Mouse (Mus musculus) kidney, embryonic 16.5 days (tissue): Measurements from ENCODE around the gene Skint6. TPM values are rescaled to one million over a fixed set of nuclear protein-coding genes. Genes with fewer than 3 reads are reported as not detected.
"Not testable (repeated sequence)": the region's sequence is repeated elsewhere in the genome, so short reads cannot be mapped to it uniquely, and the experiment has no call there.

ENCODE experiments used
- ATAC-seq: fragments of 200-750 bp; cut with Nextera tagmentation; 2 replicates; pipeline ENCODE4 v1.8.0; 2017; ENCODE audit warnings: moderate TSS enrichment; ENCODE audit not compliant: low FRiP score, low TSS enrichment
- H3K27ac ChIP-seq: fragments of 300-500 bp; sonication (generic); 2 replicates; pipeline ENCODE4 v1.5.1; 2014; ENCODE audit warnings: low read length
- H3K27me3 ChIP-seq: fragments of 300-500 bp; sonication (generic); 2 replicates; pipeline ENCODE4 v1.6.1; 2014; ENCODE audit warnings: low read length, control low read depth, mixed read lengths; ENCODE audit not compliant: insufficient read depth
- H3K36me3 ChIP-seq: fragments of 300-500 bp; sonication (generic); 2 replicates; pipeline ENCODE4 v1.6.1; 2014; ENCODE audit warnings: low read length, control low read depth, mixed read lengths; ENCODE audit not compliant: insufficient read depth
- H3K4me1 ChIP-seq: fragments of 300-500 bp; sonication (generic); 2 replicates; pipeline ENCODE4 v1.6.1; 2014; ENCODE audit warnings: low read length, control low read depth, mixed read lengths; ENCODE audit not compliant: insufficient read depth
- H3K4me2 ChIP-seq: fragments of 300-500 bp; sonication (generic); replicated peaks from 2 replicates; pipeline ENCODE4 v1.6.1; 2014; ENCODE audit warnings: low read depth, low read length
- H3K4me3 ChIP-seq: fragments of 300-500 bp; sonication (generic); 2 replicates; pipeline ENCODE4 v1.5.1; 2014; ENCODE audit warnings: mild to moderate bottlenecking, low read length
- H3K9ac ChIP-seq: fragments of 300-500 bp; sonication (generic); replicated peaks from 2 replicates; pipeline ENCODE4 v1.6.1; 2014; ENCODE audit warnings: low read length
- H3K9me3 ChIP-seq: fragments of 300-500 bp; sonication (generic); 2 replicates; pipeline ENCODE4 v1.6.1; 2016; ENCODE audit warnings: low read length, control low read depth
- WGBS: fragments of 180-500 bp; shearing (Covaris S2); extraction: QIAGEN DNeasy Blood & Tissue Kit; methylation state at CpG from one replicate; pipeline ENCODE4 v1.1.7; 2014; 5-methylcytosine and 5-hydroxymethylcytosine counted together
- polyA plus RNA-seq: library from polyadenylated mRNA; unstranded; fragments of >200 nt; fragmentation: Nextera tagmentation; extraction: Ambion mirVana; gene quantifications from 2 replicates; pipeline ENCODE4 v1.2.1, GENCODE M21; 2015

Skint6 gene
- not detected in 2 replicates for polyA plus RNA-seq

GRCm38 (mm10) chr4:113286873-113287272 is at the start of gene Skint6:
Gene Skint6 (minus strand): TSS chr4:113286973.
- Histone ChIP-seq H3K4me1 (no peaks in the 10 kb centered on the region), H3K36me3 (no peaks in the 10 kb centered on the region), H3K27me3 (no peaks in the 10 kb centered on the region), H3K27ac (no peak within 1 kb of the TSS), H3K4me2 (no peak within 1 kb of the TSS), H3K9ac (no peak within 1 kb of the TSS), H3K4me3 (no peak within 1 kb of the TSS), H3K9me3 (0 out of 2 replicates have a peak, but pooled peaks cover 5% of the 10 kb centered on the region)
- 59% methylated on average over 2 of the region's 2 CpGs for WGBS
- ATAC-seq, result no peak

- H3K27ac ChIP-seq, result no peak overlapping the region
- no peaks in the 10 kb centered on the region for H3K4me1 ChIP-seq
- H3K27me3 ChIP-seq, result no peaks in the 10 kb centered on the region
- no peak overlapping the region for H3K4me3 ChIP-seq
- no peak for ATAC-seq
- 86% methylated on average over 1 of the region's 1 CpGs for WGBS
- no peak overlapping the region for H3K4me2 ChIP-seq
- no peak overlapping the region for H3K9ac ChIP-seq
- H3K9me3 ChIP-seq, result peaks cover 23% of the 10 kb centered on the region
- no peaks in the 10 kb centered on the region for H3K36me3 ChIP-seq
These were observed 34.1 kb upstream of the Skint6 start for GRCm38 (mm10) chr4:113320911-113321310.

- no peak overlapping the region for H3K9ac ChIP-seq
These were observed 15.2 kb upstream of the Skint6 start for GRCm38 (mm10) chr4:113301773-113302473.

GRCm38 (mm10) chr4:113263363-113264060 is 23.3 kb downstream of the Skint6 start:
- WGBS, result 95% methylated on average over 1 of the region's 1 CpGs
- ATAC-seq, result no peak
- H3K9ac ChIP-seq, result no peak overlapping the region

More at GRCm38 (mm10) chr4:113301773-113302473, 15.2 kb upstream of the Skint6 start:
- H3K27ac ChIP-seq, result no peak overlapping the region
- H3K4me2 ChIP-seq, result no peak overlapping the region
- no peaks in the 10 kb centered on the region for H3K4me1 ChIP-seq
- no peaks in the 10 kb centered on the region for H3K9me3 ChIP-seq
- 64% methylated on average over 3 of the region's 3 CpGs for WGBS
- H3K4me3 ChIP-seq, result no peak overlapping the region
- H3K36me3 ChIP-seq, result no peaks in the 10 kb centered on the region
- no peaks in the 10 kb centered on the region for H3K27me3 ChIP-seq
- no peak for ATAC-seq

GRCm38 (mm10) chr4:113245808-113246207 is 41.0 kb downstream of the Skint6 start:
- peaks cover 11% of the 10 kb centered on the region for H3K9me3 ChIP-seq

More at GRCm38 (mm10) chr4:113263363-113264060, 23.3 kb downstream of the Skint6 start:
- H3K4me3 ChIP-seq, result no peak overlapping the region
- H3K4me1 ChIP-seq, result no peaks in the 10 kb centered on the region
- no peaks in the 10 kb centered on the region for H3K36me3 ChIP-seq
- H3K27ac ChIP-seq, result no peak overlapping the region
- H3K27me3 ChIP-seq, result no peaks in the 10 kb centered on the region
- H3K9me3 ChIP-seq, result peaks cover 6% of the 10 kb centered on the region; the same call in 1 of the 2 replicates
- no peak overlapping the region for H3K4me2 ChIP-seq

GRCm38 (mm10) chr4:113067621-113068020 is 219.2 kb downstream of the Skint6 start:
- Histone ChIP-seq H3K4me1 (no peaks in the 10 kb centered on the region), H3K27me3 (no peaks in the 10 kb centered on the region), H3K4me3 (no peak overlapping the region), H3K27ac (no peak overlapping the region), H3K36me3 (no peaks in the 10 kb centered on the region), H3K9me3 (peaks cover 7% of the 10 kb centered on the region; the same call in 1 of the 2 replicates), H3K4me2 (no peak overlapping the region), H3K9ac (no peak overlapping the region)
- ATAC-seq, result no peak
- WGBS, result 38% methylated on average over 3 of the region's 3 CpGs

More at GRCm38 (mm10) chr4:113245808-113246207, 41.0 kb downstream of the Skint6 start:
- Histone ChIP-seq H3K36me3 (no peaks in the 10 kb centered on the region), H3K4me2 (no peak overlapping the region), H3K9ac (no peak overlapping the region), H3K27ac (no peak overlapping the region), H3K4me3 (no peak overlapping the region), H3K27me3 (no peaks in the 10 kb centered on the region), H3K4me1 (no peaks in the 10 kb centered on the region)
- ATAC-seq, result no peak

GRCm38 (mm10) chr4:112979160-112979559 is 307.6 kb downstream of the Skint6 start:
- not testable (repeated sequence) for ATAC-seq, H3K27me3 ChIP-seq, H3K9ac ChIP-seq, H3K4me3 ChIP-seq, H3K36me3 ChIP-seq, H3K4me2 ChIP-seq, H3K9me3 ChIP-seq, H3K4me1 ChIP-seq, H3K27ac ChIP-seq
- 36% methylated on average over 21 of the region's 22 CpGs for WGBS

- no peak overlapping the region for H3K9ac ChIP-seq
- no peaks in the 10 kb centered on the region for H3K36me3 ChIP-seq
- no peak overlapping the region for H3K4me2 ChIP-seq
- H3K27ac ChIP-seq, result no peak overlapping the region
- H3K4me1 ChIP-seq, result no peaks in the 10 kb centered on the region
- WGBS, result 3% methylated on average over 1 of the region's 1 CpGs
- no peak overlapping the region for H3K4me3 ChIP-seq
- peaks cover 17% of the 10 kb centered on the region for H3K9me3 ChIP-seq
- ATAC-seq, result no peak
- H3K27me3 ChIP-seq, result no peaks in the 10 kb centered on the region
These were observed 496.1 kb downstream of the Skint6 start for GRCm38 (mm10) chr4:112790646-112791045.

- no peaks in the 10 kb centered on the region for H3K36me3 ChIP-seq
- ATAC-seq, result no peak
These were observed 512.0 kb downstream of the Skint6 start, which contains the start of gene Skint10 for GRCm38 (mm10) chr4:112774766-112775165. Gene Skint10 (minus strand): TSS chr4:112774866.

More at GRCm38 (mm10) chr4:112774766-112775165, 512.0 kb downstream of the Skint6 start, which contains the start of gene Skint10:
- Histone ChIP-seq H3K27me3 (no peaks in the 10 kb centered on the region), H3K4me1 (no peaks in the 10 kb centered on the region), H3K4me3 (no peak within 1 kb of the TSS), H3K9ac (no peak within 1 kb of the TSS), H3K9me3 (0 out of 2 replicates have a peak, but pooled peaks cover 4% of the 10 kb centered on the region), H3K27ac (no peak within 1 kb of the TSS), H3K4me2 (no peak within 1 kb of the TSS)
- 76% methylated on average over 1 of the region's 1 CpGs for WGBS
